Mouse (Mus musculus): ENCODE results near the gene Tmcc1. TPM values are rescaled to one million over a fixed set of nuclear protein-coding genes. Genes with fewer than 3 reads are reported as not detected.
A peak's percentile ranks its signal among the peaks of the same experiment; 100 is the strongest.

Gene Tmcc1
- total RNA-seq, 4 experiments from 2014 or later: 20.4 to 37.4 (median 27.8) TPM

- no peak for DNase-seq
Observed at GRCm38 (mm10) chr6:115991881-115992620, 201.2 kb downstream of the Tmcc1 start.

- peak; percentile 82 for DNase-seq
Observed at GRCm38 (mm10) chr6:115991108-115991880, 202.0 kb downstream of the Tmcc1 start.

- no peak for DNase-seq
Observed at GRCm38 (mm10) chr6:115990479-115990878, 202.8 kb downstream of the Tmcc1 start.

- DNase-seq: no peak
Observed at GRCm38 (mm10) chr6:115990056-115990455, 203.2 kb downstream of the Tmcc1 start.

- no peak for DNase-seq
Observed at GRCm38 (mm10) chr6:115989607-115990006, 203.7 kb downstream of the Tmcc1 start.

GRCm38 (mm10) chr6:115989032-115989431 lies 204.3 kb downstream of the Tmcc1 start:
- no peak for DNase-seq

GRCm38 (mm10) chr6:115987096-115987747 lies 206.1 kb downstream of the Tmcc1 start:
- DNase-seq: peak; percentile 76

GRCm38 (mm10) chr6:115986472-115987095 lies 206.7 kb downstream of the Tmcc1 start:
- no peak for DNase-seq

- DNase-seq: peak; percentile 87
Observed at GRCm38 (mm10) chr6:115985622-115986021, 207.7 kb downstream of the Tmcc1 start.

GRCm38 (mm10) chr6:115984580-115984979 lies 208.7 kb downstream of the Tmcc1 start:
- no peak for DNase-seq

- DNase-seq: no peak
Observed at GRCm38 (mm10) chr6:115983306-115984038, 209.8 kb downstream of the Tmcc1 start.

- no peak for DNase-seq
Observed at GRCm38 (mm10) chr6:115982889-115983288, 210.4 kb downstream of the Tmcc1 start.

GRCm38 (mm10) chr6:115978596-115978995 lies 214.7 kb downstream of the Tmcc1 start:
- no peak for DNase-seq

- DNase-seq: no peak
Observed at GRCm38 (mm10) chr6:115977810-115978209, 215.5 kb downstream of the Tmcc1 start.

GRCm38 (mm10) chr6:115975606-115976005 lies 217.7 kb downstream of the Tmcc1 start:
- DNase-seq: peak; percentile 76

GRCm38 (mm10) chr6:115973881-115974662 lies 219.2 kb downstream of the Tmcc1 start:
- DNase-seq: no peak

GRCm38 (mm10) chr6:115973139-115973875 lies 220.0 kb downstream of the Tmcc1 start:
- no peak for DNase-seq

- DNase-seq: no peak
Observed at GRCm38 (mm10) chr6:115972083-115972764, 221.1 kb downstream of the Tmcc1 start.

- no peak for DNase-seq
Observed at GRCm38 (mm10) chr6:115971273-115972060, 221.8 kb downstream of the Tmcc1 start.

Measured in adrenal gland, adult 8-10 months (tissue).